Mouse (Mus musculus) inflammation-experienced regulatory T-cells, adult 6 months (primary cell): ENCODE results near the gene Plxna4. TPM values are rescaled to one million over a fixed set of nuclear protein-coding genes. Genes with fewer than 3 reads are reported as not detected.

Experiments
- ATAC-seq: one replicate; pipeline ENCODE4 v1.8.0; 2017
- polyA plus RNA-seq, 3 experiments: library from polyadenylated mRNA; unstranded; fragments of 100-300 nt; shearing (Covaris generic); gene quantifications; one replicate each; pipeline ENCODE4 v1.2.1; 2017

Gene Plxna4
- polyA plus RNA-seq: under 1 TPM in 1 of 3 experiments, not detected in 2; 0.09 TPM

DNA sequence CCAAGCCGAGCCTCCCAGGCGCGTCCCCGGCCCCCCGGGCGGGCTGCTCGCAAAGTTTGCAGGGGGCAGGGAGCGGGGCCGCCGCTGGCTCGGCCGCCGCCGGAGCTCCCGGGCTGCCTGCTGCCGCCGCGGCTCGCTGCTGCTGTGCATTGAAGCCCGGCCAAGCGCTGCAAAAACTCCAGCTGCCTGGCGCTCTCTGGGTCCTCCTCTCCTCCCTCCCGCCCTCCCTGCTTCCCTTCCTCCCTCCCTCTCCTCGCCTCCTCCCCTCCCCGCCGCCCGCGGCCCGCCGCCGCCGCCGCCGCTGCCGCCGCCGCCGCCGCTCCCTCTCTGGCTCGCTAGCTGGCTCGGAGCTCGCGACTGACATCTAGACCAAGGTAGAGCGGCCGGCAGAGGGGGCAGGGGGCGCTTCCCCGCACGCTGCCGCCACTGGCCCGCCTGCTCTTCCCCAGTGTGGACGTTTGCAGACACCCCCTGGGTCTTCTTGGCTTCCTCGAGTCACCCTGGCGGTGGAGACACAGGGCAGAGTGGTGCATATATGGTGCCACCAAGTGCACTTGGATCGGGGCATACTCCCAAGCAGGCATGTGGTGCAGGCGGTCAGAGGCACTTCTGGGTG, at the start of gene Plxna4:
Plxna4 (minus strand) TSS at position 137 of the 616 bp plus-strand sequence.
- no peak for ATAC-seq

DNA sequence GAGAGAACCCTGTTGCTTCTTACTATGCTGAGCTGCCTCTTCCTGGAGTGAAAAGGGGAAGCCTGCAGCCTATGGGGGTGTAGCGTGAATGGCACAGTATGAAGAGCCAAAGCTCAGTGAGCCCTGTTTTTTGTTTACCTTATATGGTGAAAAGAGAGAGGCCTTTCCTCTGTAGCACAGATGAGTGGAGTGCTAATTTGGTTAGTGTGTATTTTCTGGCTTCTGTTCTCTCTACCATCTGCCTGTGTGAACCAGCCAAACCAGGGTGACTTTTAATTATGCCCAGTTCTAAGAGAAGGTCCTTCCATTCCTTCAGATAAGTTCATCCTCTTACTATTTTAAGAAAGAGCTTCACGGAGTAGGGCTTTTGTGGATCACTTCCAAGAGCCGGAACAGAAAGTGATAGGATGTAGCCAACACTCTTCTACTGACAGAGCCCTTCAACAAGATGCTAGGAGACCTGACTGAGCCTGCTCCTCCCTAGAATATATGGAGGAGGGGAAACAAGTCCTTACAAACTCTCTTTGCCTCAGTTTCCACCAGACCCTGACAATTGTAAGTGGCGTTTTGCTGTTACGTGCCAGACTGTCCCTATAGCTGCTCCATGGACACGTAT, 49.7 kb upstream of the Plxna4 start:
- no peak for ATAC-seq

DNA sequence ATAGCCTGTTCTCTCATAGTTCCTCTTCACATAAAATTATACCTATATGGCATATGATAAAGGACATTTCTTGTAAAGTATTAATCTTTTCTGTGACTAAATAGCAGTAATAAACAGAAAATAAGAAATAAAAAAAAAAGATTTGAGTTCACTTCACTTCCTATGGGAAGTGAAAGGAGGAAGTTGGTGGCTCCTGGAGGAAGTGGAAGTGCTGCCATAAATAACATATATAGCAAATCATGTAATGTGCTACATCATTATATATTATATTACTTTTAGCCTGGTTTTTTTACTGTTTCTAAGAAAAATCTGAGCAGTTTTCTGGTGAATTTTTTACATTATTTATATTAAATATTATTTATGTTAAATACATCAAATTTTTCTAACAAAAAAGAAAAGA, 22.7 kb upstream of the Plxna4 start:
- no peak for ATAC-seq

DNA sequence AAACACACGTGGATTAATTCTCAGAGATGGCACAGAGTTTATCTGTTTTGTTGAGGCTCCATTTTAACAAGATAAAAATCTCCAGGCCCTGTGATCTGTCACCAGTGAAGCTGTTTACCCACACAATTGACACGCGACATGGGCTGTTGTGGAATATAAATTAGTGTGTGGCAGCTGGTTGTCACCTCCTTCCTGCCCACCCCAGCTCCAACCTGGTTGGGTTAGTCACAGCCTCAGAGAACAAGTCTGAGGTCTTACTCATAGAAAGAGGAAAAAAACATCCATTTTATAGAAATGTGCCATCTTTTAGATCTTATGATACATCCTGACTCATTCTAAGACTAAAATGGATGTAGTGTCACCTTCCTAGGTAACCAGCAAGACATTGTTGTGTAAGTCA, 18.8 kb upstream of the Plxna4 start:
- ATAC-seq: no peak

DNA sequence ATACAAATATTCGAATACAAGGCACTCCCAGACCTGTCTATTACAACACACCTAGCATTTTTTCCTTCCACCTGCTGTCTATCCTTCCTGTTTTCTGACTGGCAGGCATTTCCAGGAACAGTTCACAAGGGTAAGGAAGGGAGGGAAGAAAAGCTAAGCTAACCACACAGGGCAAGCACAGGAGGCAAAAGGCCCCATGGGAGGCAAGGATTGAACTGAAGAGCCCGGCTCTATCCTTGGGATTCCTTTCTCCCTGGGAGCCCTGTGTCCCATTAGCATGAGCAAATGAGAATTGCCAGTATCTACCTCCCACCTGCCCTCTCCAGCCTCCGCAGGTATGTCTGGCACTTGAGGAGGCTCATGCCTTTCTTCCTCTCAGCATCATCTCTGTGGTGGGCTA, 17.6 kb upstream of the Plxna4 start:
- ATAC-seq: no peak

DNA sequence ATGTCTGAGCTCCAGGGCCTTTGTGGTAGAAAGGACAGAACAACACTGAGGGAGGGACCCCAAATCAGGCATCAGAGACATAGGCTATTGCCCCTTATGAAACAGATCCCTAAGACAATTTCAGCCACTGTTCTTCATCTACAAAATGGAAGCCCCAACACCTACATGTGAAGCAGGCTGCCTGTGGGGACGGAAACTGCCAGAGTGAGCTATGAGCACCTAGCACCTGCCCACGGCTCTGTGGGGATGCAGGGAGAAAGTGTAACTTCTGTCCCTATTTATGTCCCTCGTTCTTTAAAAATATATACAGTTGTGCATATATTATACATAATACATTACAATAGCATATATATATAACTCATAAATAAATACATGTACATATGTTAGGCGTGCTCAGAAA, 16.9 kb upstream of the Plxna4 start:
- no peak for ATAC-seq

DNA sequence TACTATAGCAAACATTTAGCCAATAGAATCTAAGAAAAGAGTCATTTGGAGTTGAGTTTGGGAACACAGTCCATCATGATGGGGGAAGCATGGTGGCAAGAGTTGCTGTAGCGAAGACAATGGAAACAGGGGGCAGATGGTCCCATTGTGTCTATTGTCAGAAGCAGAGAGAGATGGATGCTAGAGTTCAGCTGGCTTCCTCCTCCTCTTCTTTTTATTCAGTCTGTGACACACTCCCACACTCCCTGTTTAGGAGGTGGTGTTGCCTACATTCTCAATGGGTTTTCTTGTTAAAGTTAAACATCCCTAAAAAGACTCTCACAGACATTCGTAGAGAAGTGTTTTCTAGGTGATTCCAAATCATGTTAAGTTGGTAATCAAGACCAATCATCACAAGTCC, 14.1 kb upstream of the Plxna4 start:
- ATAC-seq: no peak

DNA sequence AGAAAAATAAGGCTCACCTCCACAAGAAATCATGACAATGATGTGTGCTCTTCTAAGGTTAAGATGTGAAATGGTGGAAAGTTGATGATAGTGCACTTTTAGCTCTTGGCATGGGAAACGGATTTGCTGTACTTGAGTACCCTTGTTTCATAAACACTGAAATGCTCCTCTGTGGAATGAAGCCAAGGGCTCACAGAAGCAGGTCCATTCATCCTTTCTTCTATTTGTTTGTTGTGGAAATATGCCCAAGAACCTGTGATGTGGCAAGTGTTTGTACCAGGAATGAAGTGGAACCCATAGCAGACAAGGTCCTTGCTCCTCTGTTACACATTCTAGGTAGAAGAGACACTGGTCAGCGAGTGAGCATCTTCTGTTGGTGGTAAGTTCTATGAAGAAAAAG, 13.3 kb upstream of the Plxna4 start:
- no peak for ATAC-seq

DNA sequence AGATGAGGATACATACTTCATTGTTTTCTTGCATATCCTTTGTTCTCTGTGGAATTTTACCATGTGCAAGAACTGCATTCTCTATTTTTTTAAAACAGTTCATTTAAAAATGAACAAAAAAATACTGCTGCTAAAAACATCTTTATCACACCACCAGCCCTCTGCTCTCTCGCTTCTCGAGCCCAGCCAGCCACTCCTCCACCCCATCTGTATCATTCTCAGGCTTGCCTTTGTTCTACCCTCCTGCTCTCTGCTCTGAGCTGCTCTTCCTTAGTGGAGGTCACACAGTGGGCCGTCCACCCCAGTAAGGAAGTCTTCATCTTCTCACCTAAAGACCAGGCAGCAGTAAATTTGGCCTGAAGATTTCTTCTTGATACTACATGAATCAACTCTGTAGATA, 7.6 kb upstream of the Plxna4 start:
- no peak for ATAC-seq

DNA sequence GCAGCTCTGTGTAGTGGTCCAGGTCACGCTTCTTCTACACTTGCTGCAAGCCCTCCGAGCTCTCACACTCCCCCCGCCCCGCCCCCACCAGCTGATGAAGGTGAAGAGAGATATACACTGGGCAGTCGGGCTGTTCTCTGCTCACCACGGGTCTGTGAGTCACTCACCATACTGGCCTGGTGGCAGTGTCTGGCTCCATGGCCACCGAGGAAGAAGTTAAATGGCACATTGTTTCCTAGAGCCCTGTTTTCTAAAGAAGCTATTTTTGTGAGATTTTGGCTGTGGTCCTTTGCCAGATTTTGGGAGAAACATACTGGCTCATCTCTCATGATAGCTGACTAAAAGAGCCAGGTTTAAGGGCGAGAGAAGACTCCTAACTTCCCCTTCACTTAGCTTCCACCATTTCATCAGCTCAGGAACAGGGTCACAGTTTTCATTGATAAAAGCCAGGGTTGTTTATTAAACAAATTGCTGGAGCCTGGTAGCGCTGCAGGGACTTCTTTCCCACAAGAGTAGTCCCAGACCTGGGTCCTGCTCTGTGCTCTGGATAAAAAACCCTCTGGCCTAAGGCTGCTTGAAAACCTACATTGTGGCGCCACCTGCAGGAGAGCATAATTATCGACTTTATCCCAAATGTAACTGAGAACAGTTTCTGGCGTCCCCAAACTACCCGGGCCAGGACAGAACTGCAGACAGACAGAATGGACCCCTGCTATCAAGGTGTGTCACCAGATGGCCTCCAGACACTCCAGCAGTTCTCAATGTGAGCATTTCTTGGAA, 3.2 kb upstream of the Plxna4 start:
- ATAC-seq: no peak

DNA sequence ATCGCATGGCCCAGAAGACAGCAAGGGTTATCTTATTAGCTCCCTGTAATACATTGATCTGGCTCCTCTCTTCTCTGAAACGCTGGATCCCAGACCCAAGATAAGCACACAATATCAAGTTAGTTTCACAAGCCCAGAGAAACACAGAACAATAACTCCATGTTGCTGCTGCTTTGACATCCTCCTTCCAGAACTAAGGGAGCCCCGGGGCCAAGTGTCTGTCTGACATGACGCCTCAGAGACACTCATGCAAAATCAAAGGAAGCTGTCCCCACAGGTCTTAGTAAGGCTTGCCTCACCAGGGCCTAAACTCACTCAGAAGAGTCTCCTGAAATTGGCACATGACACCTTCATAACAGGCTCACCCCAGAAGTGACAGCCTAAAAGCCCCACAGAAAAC, 1.6 kb upstream of the Plxna4 start:
- ATAC-seq: no peak

DNA sequence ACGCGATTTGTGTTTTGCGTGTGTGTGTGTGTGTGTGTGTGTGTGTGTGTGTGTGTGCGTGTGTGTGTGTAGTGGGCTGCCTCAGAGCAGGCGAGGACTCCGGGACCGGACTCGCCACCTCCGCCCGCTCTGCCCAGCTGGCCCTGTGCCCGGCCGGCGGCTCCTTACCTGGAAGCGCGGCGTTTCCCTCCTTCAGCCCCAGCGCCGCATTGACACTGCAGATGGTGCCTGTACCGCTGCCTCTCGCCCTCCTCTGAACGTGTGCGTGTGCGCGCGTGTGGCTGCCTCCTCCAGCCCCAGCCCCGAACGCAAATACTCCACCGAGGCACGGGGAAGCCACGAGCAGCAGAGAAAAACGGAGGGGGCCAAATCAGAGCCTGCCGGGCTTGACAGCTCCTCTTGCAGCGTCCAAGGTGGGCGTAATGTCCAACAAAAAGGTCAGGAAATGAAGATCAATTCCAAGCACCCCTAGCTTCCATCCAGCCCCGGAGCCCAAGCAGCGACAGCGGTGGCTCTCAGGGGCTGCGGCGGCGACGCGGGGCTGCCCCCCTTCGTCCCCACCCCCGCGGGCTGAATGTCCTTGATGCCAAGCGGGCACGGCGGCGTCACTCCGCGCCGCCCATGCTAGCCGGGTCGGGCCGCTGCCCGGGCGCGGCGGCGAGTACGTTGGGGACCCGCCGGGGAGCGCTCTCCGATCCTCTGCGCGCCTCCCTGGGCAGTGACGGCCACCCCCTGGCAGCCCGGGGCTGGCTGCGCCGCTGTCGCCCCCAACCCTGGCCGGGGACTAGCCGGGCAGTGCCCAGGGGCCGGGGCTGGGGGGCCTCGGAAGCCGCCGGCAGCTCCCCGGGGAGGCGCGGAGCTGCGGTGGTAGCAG, 619 bp downstream of the Plxna4 start:
- ATAC-seq: no peak

DNA sequence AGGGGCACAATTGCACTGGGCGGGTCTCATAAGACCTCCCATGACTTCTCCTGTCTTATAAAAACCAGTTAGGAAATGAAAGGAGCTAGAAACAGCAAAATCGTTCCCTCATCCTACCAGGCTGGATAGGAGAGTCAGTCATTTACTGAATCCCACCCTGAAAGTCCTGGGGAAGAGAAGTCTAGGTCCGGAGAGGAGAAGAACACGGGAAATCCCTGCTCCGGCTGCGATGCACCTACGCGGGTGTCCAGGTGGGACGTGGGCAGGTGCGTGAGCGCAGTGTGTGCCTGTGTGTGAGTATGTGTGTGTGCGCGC, 1.2 kb downstream of the Plxna4 start:
- no peak for ATAC-seq

DNA sequence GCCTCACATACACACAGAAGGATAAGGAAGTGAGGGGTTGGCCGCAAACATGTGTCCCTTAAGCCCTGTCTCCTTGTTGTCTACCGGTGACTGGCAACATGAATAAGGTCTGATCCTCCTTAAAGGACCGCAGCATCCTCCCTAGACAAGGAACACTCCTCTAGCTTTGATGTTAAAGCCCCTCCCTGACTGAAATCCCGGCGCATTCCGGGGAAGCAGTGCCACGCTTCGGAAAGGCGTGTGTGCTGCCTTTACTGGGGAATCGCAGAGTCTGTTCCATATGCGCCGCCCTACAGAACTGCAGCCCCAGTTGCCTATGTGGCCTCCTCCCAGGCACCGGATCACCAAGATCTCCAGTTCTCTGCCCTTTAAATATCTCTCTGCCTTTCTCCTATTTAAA, 1.6 kb downstream of the Plxna4 start:
- no peak for ATAC-seq

DNA sequence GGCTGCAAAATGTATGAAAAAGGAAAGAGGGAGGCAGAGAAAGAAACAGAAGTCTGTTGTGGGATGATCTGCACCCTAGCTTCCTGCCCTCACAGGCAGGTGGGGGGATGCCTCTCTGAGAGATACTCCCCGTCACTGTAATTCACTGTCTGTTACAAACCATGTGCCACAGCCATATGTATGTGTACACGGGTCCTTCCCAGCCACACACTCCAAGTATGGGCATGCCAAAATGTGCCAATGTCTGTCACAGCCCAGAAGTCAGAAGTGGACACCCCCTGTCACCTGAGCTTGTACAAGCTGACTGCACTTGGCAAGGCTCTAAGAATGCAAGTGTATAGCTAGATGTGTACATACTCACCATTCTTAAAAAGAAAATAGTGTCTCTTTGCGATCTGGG, 2.8 kb downstream of the Plxna4 start:
- ATAC-seq: no peak

DNA sequence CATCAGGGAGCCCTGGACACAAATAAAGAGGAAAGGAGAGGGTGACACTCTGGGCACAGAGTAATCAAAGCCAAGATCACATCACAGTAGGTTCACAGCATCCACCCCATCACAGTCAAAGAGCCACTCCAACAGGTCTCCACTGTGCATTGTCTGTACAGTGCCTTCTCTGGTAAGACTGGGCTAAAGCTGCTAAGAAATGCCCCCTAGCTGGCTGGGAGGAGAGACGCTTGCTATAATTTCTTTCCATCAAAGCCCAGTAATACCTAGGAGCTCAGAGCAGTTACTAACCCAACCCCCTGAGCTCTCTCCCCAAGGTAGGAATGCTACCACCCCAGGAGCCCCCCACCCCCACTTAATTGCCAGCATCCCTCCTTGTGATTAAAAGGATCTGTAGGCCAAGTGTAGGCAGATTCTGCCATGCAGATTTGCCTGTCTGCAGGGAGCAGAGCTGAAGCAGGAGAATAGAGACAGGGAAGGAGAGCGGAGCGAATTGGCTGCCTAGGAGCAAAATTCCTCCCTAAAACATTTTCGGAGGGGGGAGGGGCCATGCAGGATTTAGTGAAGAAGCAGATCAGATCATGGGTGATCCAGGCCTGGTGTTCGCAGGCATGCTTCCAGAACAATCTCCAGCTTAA, 3.6 kb downstream of the Plxna4 start:
- no peak for ATAC-seq

DNA sequence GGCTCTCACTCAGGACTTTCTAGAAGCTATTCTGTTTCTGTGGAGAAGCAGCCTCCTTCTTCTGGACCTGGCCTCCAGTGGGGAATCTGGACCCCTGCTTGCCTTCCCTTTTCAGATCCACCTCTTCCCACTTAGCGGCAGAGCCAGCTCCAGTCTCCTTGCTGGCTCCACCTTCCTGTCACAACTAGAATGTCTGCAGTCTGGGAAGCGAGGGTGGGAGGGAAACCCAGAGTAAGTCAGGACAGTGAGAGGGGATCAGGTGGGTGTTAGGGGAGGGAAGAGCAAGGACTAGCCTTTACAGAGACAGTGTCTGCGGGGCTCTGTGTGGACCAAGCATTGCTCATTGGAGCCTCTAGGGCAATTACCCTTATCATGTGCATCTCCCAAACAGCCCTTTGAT, 4.4 kb downstream of the Plxna4 start:
- ATAC-seq: no peak

DNA sequence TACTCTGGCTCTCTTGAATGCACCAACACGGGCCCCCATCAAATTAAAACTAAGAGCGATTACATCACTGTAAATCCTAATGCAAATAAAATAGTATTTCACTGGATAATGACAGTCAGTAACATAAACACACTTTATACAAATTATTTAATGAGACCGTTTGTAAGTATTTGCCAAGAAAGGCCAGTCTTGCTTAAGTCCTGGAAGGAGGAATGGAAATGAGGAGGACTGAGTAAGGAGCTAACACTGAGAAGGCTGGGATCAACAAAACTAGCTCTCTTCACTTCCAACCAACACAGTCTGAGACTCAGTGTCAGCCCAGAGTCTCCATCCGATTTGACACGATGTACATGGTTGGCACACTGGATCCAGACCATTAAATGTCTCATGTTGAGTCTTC, 16.5 kb downstream of the Plxna4 start:
- ATAC-seq: no peak

DNA sequence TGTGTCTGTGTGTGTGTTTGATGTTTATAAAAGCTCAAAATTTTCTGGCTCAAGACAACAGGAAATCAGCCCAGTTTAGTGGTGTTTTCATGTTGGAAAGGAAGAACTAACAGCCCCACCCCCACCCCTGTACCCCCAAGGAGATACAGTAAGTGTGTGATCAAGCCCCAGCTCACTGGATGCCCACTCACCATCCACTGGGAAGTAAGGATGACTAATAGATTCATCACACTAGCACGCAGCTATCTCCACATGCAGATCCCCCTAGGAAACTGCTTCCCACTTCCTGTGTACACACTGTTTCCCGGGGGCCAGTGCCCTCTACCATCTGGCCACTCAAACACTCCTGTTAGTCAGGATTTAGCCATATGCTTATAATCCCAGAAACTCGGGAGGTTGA, 17.5 kb downstream of the Plxna4 start:
- ATAC-seq: no peak

DNA sequence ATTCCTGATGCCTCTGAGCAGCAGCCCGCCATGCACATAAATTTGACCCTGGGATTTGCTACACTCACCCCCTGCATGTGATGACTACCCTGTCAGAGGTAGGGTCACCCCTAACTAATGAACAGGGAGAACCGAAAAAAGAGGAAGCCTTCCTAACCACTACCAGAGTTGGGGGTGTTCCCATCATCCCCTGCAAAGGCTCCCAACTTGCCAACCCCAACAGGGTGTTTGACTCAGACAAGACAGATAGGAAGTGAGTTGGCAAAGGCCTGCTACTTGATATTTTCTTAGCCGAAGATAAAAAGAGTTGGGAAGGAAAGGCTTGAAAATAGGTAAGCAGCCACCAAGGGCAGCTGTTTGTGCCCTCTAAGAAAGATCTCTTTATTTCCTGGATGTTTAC, 18.1 kb downstream of the Plxna4 start:
- ATAC-seq: no peak

DNA sequence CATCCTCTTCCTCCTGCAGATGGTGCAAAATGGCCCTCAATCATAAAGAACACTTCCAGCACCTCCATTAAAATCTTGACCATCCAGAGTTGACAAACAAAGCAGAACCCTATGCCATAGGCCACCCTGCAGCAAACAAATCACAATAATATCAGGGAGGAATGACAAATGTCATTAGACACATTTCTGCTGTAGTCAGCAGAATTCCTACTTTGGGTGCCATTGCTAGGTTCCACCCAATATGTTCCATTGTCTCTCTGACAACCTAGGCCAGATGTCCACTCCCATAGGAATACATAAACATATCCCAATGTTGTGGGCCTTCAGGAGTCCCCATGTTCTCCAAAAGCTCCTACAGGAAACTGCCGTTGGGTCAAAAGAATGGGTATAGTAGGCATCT, 41.1 kb downstream of the Plxna4 start:
- no peak for ATAC-seq

DNA sequence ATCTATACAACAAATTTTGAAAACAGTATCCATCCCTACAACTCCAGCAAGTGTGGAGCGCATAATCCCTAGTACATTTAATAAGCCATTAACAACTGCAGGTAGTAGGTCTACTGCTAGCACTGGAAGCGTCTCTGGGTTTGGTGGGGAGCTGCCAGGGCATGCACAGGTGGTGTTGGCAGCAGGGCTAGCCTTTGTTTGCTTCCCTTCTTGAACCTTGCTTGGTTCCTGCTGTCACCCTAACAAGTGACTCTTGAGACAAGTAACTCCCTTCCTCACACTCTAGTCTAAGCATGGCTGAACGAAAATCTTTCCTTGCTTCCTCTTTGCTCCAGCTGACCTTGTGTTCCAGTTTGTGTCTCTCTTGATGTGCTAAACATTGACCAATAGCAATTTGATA, 44.0 kb downstream of the Plxna4 start:
- ATAC-seq: no peak

DNA sequence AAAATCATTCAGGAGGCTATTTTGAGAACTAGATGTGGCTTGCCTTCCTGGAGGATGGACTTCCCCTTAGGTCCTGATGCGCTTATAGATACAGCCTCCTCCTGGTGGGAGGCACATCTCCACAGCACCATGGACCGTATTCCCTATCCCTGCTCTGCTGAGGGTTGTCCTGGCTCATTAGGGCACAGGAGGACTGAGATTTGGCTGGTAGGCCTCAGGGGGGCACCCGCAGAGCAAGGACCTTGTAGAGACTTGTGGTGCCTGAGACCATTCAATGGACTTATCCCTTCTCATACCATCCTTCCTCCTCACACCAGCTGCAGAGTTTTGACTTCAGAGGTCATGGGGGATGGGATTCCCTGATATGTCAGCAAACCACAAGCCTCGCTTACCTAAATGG, 47.8 kb downstream of the Plxna4 start:
- no peak for ATAC-seq
